In genomic region chr3:9154172-9154571, GRCm38 (mm10) we compare ENCODE assay signal across 12 mouse cellular contexts.
A peak's percentile ranks its signal among the peaks of the same experiment; 100 is the strongest.
DNase-seq lines count a peak whose midpoint lies in the region; ATAC-seq lines count a peak whose summit lies in the region.
"Had no signal": no experiment of that assay in that cellular context is flagged by ENCODE, and none has a peak within 500 bp of the region (broad histone marks: within the 10 kb centered on the region; RNA-seq: fewer than 3 reads in every experiment).

No protein-coding gene starts in this region.

- peak; percentile 85 for ATAC-seq in inflammation-experienced regulatory T-cells, adult 6 months
- peak; percentile 65 for ATAC-seq in neutrophil, adult 5-6 weeks (ENCODE audit: extremely low read depth, insufficient number of reproducible peaks, low FRiP score, poor library complexity, severe bottlenecking)
- ATAC-seq: forebrain, postnatal 0 days; liver, embryonic 12.5 days had no signal

- DNase-seq in B cell, adult 2 months = peak; percentile 36 to 37
- peak; percentile 74 for DNase-seq in CD4-positive, CD25-positive, alpha-beta regulatory T cell, adult 2 months (ENCODE audit: low read depth, low spot score)
- no peak for DNase-seq in ovary, postnatal 36 days (ENCODE audit: low spot score)
- DNase-seq in right cerebral cortex, postnatal 14 days = no peak
- no peak for DNase-seq in gastrocnemius, postnatal 10 days
- DNase-seq: forebrain, postnatal 0 days; heart, postnatal 14 days; kidney, adult 2 months; right cerebral cortex, postnatal 4 days had no signal

Comparison
In these comparisons a context has a peak if more than half of its experiments do, and no peak if none do; other contexts are left out.
1. DNase-seq: peak in B cell, adult 2 months (2 of 2) and CD4-positive, CD25-positive, alpha-beta regulatory T cell, adult 2 months (single experiment); none in ovary, postnatal 36 days (single experiment), right cerebral cortex, postnatal 14 days (single experiment) and gastrocnemius, postnatal 10 days (single experiment).